Mouse (Mus musculus) skeletal muscle tissue, postnatal 0 days (tissue): Measurements from ENCODE around the gene Rbp7. TPM values are rescaled to one million over a fixed set of nuclear protein-coding genes. Genes with fewer than 3 reads are reported as not detected.

ENCODE experiments used
- polyA plus RNA-seq: library from polyadenylated mRNA; unstranded; fragments of >200 nt; fragmentation: Nextera tagmentation; extraction: Ambion mirVana; gene quantifications from 2 replicates; pipeline ENCODE4 v1.2.1, GENCODE M21; 2015

The Rbp7 gene
- polyA plus RNA-seq: 10.7 and 18.3 TPM in 2 replicates

GRCm38 (mm10) chr4:149454879-149455278 lies at the start of gene Rbp7:
TSS of gene Rbp7 (minus strand) at chr4:149454978.

GRCm38 (mm10) chr4:149485053-149485824 lies 30.5 kb upstream of the Rbp7 start, which contains the start of the genes Nmnat1 and Lzic:
TSS of gene Nmnat1 (minus strand) at chr4:149485202.
TSS of gene Lzic (plus strand) at chr4:149485229.

GRCm38 (mm10) chr4:149477078-149477477 lies 22.3 kb upstream of the Rbp7 start, which contains the start of gene Tmem274:
TSS of gene Tmem274 (plus strand) at chr4:149477378.

GRCm38 (mm10) chr4:149426325-149427199 lies 28.2 kb downstream of the Rbp7 start, which contains the start of gene Ube4b:
TSS of gene Ube4b (minus strand) at chr4:149426749.

Other genes with a start within 250 kb of the Rbp7 start
- 105 and 122 TPM in 2 replicates for gene Kif1b, start 147.3 kb downstream of the Rbp7 start, polyA plus RNA-seq
- 26.1 and 27.8 TPM in 2 replicates for gene Ube4b, start 28.2 kb downstream of the Rbp7 start, polyA plus RNA-seq
- not detected in 2 replicates for gene Tmem274, start 22.4 kb upstream of the Rbp7 start, polyA plus RNA-seq
- 13.1 and 15.2 TPM in 2 replicates for gene Nmnat1, start 30.2 kb upstream of the Rbp7 start, polyA plus RNA-seq
- gene Lzic, start 30.3 kb upstream of the Rbp7 start, polyA plus RNA-seq: 24.1 and 25.3 TPM in 2 replicates
- 100 and 119 TPM in 2 replicates for gene Ctnnbip1, start 63.3 kb upstream of the Rbp7 start, polyA plus RNA-seq
- 17.3 and 17.4 TPM in 2 replicates for gene Clstn1, start 131.5 kb upstream of the Rbp7 start, polyA plus RNA-seq
- 2.9 and 3.4 TPM in 2 replicates for gene Pik3cd, start 247.6 kb upstream of the Rbp7 start, polyA plus RNA-seq